Mouse (Mus musculus) forebrain, embryonic 14.5 days (tissue): ENCODE measurements around the gene Snx18. TPM values are rescaled to one million over a fixed set of nuclear protein-coding genes. Genes with fewer than 3 reads are reported as not detected.

ENCODE experiments used
- ATAC-seq: fragments of 200-750 bp; cut with Nextera tagmentation; 2 replicates; pipeline ENCODE4 v1.8.0; 2017; ENCODE audit warnings: mild to moderate bottlenecking, moderate library complexity
- DNase-seq: peaks from one replicate; pipeline ENCODE4 v3.0.0-alpha.2; 2015; ENCODE audit warnings: low spot score
- H3K27ac ChIP-seq: fragments of 300-500 bp; sonication (generic); 2 replicates; pipeline ENCODE4 v1.5.1; 2014; ENCODE audit warnings: low read depth, mild to moderate bottlenecking, control low read depth, low read length, moderate library complexity
- H3K27me3 ChIP-seq: fragments of 300-500 bp; sonication (generic); replicated peaks from 2 replicates; pipeline ENCODE4 v1.6.1; 2014; ENCODE audit warnings: low read length, control low read depth, mixed read lengths; ENCODE audit not compliant: control insufficient read depth, insufficient read depth
- H3K36me3 ChIP-seq: fragments of 300-500 bp; sonication (generic); 2 replicates; pipeline ENCODE4 v1.6.1; 2014; ENCODE audit warnings: low read length, control low read depth; ENCODE audit not compliant: control insufficient read depth, insufficient read depth
- H3K4me1 ChIP-seq: fragments of 300-500 bp; sonication (generic); 2 replicates; pipeline ENCODE4 v1.6.1; 2014; ENCODE audit warnings: antibody characterized with exemption, low read length, control low read depth; ENCODE audit not compliant: control insufficient read depth, insufficient read depth
- H3K4me2 ChIP-seq: fragments of 300-500 bp; sonication (generic); 2 replicates; pipeline ENCODE4 v1.6.1; 2014; ENCODE audit warnings: mild to moderate bottlenecking, control low read depth, low read length
- H3K4me3 ChIP-seq: fragments of 300-500 bp; sonication (generic); 2 replicates; pipeline ENCODE4 v1.5.1; 2014; ENCODE audit warnings: low read depth, low read length, control low read depth
- H3K9ac ChIP-seq: fragments of 300-500 bp; sonication (generic); 2 replicates; pipeline ENCODE4 v1.6.1; 2014; ENCODE audit warnings: mild to moderate bottlenecking, low read length, control low read depth, moderate library complexity
- H3K9me3 ChIP-seq: fragments of 300-500 bp; sonication (generic); replicated peaks from 2 replicates; pipeline ENCODE4 v1.6.1; 2016; ENCODE audit warnings: low read length, control low read depth, mixed read lengths; ENCODE audit not compliant: control insufficient read depth
- WGBS: fragments of 180-500 bp; shearing (Covaris S2); extraction: QIAGEN DNeasy Blood & Tissue Kit; methylation state at CpG from one replicate; pipeline ENCODE4 v1.1.7; 2014; 5-methylcytosine and 5-hydroxymethylcytosine counted together
- polyA plus RNA-seq: library from polyadenylated mRNA; unstranded; fragments of >200 nt; fragmentation: Nextera tagmentation; extraction: Ambion mirVana; gene quantifications from 2 replicates; pipeline ENCODE4 v1.2.1, GENCODE M21; 2014

The Snx18 gene
- polyA plus RNA-seq, 1 experiment from 2014 or later: 12.1 TPM

DNA sequence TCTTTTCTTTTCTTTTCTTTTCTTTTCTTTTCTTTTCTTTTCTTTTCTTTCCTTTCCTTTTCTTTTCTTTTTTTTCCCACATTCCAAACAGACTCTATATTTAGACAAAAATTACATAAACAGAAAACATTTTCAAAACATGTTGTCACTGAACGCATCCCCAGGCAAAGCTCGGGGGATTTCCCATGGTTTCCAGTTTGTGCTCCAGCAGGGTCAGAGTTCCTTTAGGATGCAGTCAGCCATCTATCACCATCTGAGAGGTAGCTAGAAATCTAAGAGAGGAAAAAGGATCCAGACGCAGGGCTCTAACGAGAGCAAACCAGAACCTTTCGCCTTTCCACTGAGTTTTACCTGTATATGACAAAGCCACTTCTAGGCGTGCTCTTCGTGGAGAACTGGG is 52.0 kb downstream of the Snx18 start:
- no peak overlapping the region for H3K9ac ChIP-seq
- no peak overlapping the region for H3K27ac ChIP-seq
- ATAC-seq: no peak
- H3K4me1 ChIP-seq: no peaks in the 10 kb centered on the region
- H3K36me3 ChIP-seq: no peaks in the 10 kb centered on the region
- no peaks in the 10 kb centered on the region for H3K27me3 ChIP-seq
- H3K4me3 ChIP-seq: no peak overlapping the region
- no peak overlapping the region for H3K4me2 ChIP-seq
- no peaks in the 10 kb centered on the region for H3K9me3 ChIP-seq
- 91% methylated on average over 7 of the region's 7 CpGs for WGBS
- no peak for DNase-seq

GRCm38 (mm10) chr13:113559646-113560045 is 58.7 kb downstream of the Snx18 start:
- Histone ChIP-seq H3K27ac (no peak overlapping the region), H3K36me3 (no peaks in the 10 kb centered on the region), H3K9ac (no peak overlapping the region), H3K4me1 (no peaks in the 10 kb centered on the region), H3K4me3 (no peak overlapping the region), H3K9me3 (no peaks in the 10 kb centered on the region), H3K27me3 (no peaks in the 10 kb centered on the region), H3K4me2 (no peak overlapping the region)
- DNase-seq: no peak
- WGBS: 93% methylated on average over 9 of the region's 9 CpGs
- no peak for ATAC-seq

DNA sequence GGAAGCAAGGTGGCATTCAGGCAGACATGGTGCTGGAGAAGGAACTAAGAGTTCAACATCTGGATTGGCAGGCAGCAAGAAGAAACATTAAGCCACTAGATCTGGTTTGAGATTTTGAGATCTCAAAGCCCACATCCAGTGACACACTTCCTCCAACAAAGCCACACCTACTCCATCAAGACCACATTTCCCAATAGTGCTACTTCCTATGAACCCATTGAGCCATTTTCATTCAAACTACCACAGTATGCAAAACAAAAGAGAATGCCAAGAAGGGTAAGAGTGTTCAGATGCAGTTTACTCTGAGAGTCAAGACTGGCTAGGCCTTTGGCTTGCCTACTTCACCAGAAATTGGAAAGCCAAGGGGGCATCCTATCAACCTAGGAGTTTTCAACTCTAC is 61.8 kb downstream of the Snx18 start:
- no peaks in the 10 kb centered on the region for H3K9me3 ChIP-seq
- ATAC-seq (no peak), DNase-seq (no peak)
- H3K4me2 ChIP-seq: no peak overlapping the region
- no peaks in the 10 kb centered on the region for H3K27me3 ChIP-seq
- H3K36me3 ChIP-seq: no peaks in the 10 kb centered on the region
- no peaks in the 10 kb centered on the region for H3K4me1 ChIP-seq
- no peak overlapping the region for H3K9ac ChIP-seq
- H3K4me3 ChIP-seq: no peak overlapping the region
- no peak overlapping the region for H3K27ac ChIP-seq

DNA sequence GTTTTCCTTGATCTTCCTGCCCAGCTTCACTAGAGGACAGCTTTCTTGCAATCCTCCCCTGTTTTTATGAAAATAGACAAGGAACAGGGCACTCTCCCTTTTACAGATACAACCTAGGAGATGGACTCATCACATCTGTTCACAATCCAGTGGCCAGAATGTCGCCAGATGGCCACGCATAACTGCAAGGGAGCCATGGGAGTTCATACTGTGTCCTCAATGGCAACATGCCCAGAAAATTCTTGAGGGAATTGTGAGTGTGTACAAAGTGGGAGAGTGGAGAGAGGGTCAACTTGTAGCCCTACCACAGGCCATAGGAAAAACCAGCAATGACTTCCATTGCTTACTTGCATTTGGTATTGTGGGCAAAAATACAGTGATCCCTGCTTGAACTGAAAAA is 63.1 kb downstream of the Snx18 start:
- 100% methylated on average over 2 of the region's 2 CpGs for WGBS
- Histone ChIP-seq H3K27ac (no peak overlapping the region), H3K9ac (no peak overlapping the region), H3K36me3 (no peaks in the 10 kb centered on the region), H3K27me3 (no peaks in the 10 kb centered on the region), H3K4me1 (no peaks in the 10 kb centered on the region), H3K4me2 (no peak overlapping the region), H3K4me3 (no peak overlapping the region), H3K9me3 (no peaks in the 10 kb centered on the region)
- ATAC-seq (no peak), DNase-seq (peak; percentile 16)

GRCm38 (mm10) chr13:113553603-113554230 is 64.6 kb downstream of the Snx18 start:
- H3K9ac ChIP-seq: no peak overlapping the region
- no peak overlapping the region for H3K4me2 ChIP-seq
- WGBS: 76% methylated on average over 5 of the region's 5 CpGs
- H3K36me3 ChIP-seq: no peaks in the 10 kb centered on the region
- ATAC-seq (no peak), DNase-seq (no peak)
- H3K4me1 ChIP-seq: no peaks in the 10 kb centered on the region
- H3K27ac ChIP-seq: no peak overlapping the region
- no peaks in the 10 kb centered on the region for H3K9me3 ChIP-seq
- H3K27me3 ChIP-seq: no peaks in the 10 kb centered on the region
- H3K4me3 ChIP-seq: no peak overlapping the region

GRCm38 (mm10) chr13:113552341-113552740 is 66.0 kb downstream of the Snx18 start:
- Histone ChIP-seq H3K9me3 (no peaks in the 10 kb centered on the region), H3K4me1 (no peaks in the 10 kb centered on the region), H3K9ac (no peak overlapping the region), H3K4me3 (no peak overlapping the region), H3K27me3 (no peaks in the 10 kb centered on the region), H3K27ac (no peak overlapping the region), H3K36me3 (no peaks in the 10 kb centered on the region), H3K4me2 (no peak overlapping the region)
- no peak for ATAC-seq
- no peak for DNase-seq
- WGBS: 73% methylated on average over 1 of the region's 1 CpGs

GRCm38 (mm10) chr13:113550866-113551565 is 67.3 kb downstream of the Snx18 start:
- H3K27ac ChIP-seq: no peak overlapping the region; the same call in 1 of the 2 replicates
- no peaks in the 10 kb centered on the region for H3K36me3 ChIP-seq
- H3K9ac ChIP-seq: no peak overlapping the region
- no peaks in the 10 kb centered on the region for H3K9me3 ChIP-seq
- H3K27me3 ChIP-seq: no peaks in the 10 kb centered on the region
- DNase-seq (peak; percentile 68), ATAC-seq (peak; percentile 73; the same call in 1 of the 2 replicates)
- H3K4me3 ChIP-seq: no peak overlapping the region
- no peak overlapping the region for H3K4me2 ChIP-seq
- 70% methylated on average over 8 of the region's 8 CpGs for whole genome bisulfite sequencing
- no peaks in the 10 kb centered on the region for H3K4me1 ChIP-seq

DNA sequence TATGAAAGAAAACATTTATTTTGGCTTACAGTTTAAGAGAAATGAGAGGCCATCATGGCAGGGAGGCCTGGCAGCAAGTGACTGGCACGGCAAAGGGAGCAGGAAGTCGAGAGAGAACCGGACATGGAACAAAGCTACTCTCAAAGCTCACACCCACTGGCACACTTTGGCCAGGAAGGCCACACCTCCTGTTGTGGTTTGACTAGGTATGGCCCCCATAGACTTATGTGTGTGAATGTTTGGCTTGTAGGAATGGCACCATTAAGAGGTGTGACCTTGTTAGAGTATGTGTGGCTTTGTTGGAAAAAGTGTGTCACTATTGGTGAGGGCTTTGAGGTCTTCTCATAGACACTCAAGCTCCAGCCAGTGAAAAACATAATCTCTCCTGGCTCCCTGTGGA is 69.3 kb downstream of the Snx18 start:
- H3K27me3 ChIP-seq: no peaks in the 10 kb centered on the region
- ATAC-seq (no peak), DNase-seq (no peak)
- H3K9ac ChIP-seq: no peak overlapping the region
- H3K9me3 ChIP-seq: no peaks in the 10 kb centered on the region
- 92% methylated on average over 3 of the region's 3 CpGs for WGBS
- no peak overlapping the region for H3K4me3 ChIP-seq
- H3K4me1 ChIP-seq: no peaks in the 10 kb centered on the region
- H3K4me2 ChIP-seq: no peak overlapping the region
- no peak overlapping the region for H3K27ac ChIP-seq
- H3K36me3 ChIP-seq: no peaks in the 10 kb centered on the region

- no peaks in the 10 kb centered on the region for H3K36me3 ChIP-seq
- WGBS: 91% methylated on average over 8 of the region's 8 CpGs
- no peaks in the 10 kb centered on the region for H3K4me1 ChIP-seq
- H3K4me2 ChIP-seq: no peak overlapping the region
- DNase-seq: no peak
- no peaks in the 10 kb centered on the region for H3K9me3 ChIP-seq
- H3K4me3 ChIP-seq: no peak overlapping the region
- no peak overlapping the region for H3K27ac ChIP-seq
- no peaks in the 10 kb centered on the region for H3K27me3 ChIP-seq
- H3K9ac ChIP-seq: no peak overlapping the region
- ATAC-seq: no peak
Measured at GRCm38 (mm10) chr13:113547807-113548426, 70.4 kb downstream of the Snx18 start.
